Mouse (Mus musculus): ENCODE measurements at regions not wholly inside any gene's neighbourhood (a gene's known extent, or its start where the extent isn't known, plus 50 kb on each side); places are given as distances from the start of the nearest gene placed in this dataset.

DNA sequence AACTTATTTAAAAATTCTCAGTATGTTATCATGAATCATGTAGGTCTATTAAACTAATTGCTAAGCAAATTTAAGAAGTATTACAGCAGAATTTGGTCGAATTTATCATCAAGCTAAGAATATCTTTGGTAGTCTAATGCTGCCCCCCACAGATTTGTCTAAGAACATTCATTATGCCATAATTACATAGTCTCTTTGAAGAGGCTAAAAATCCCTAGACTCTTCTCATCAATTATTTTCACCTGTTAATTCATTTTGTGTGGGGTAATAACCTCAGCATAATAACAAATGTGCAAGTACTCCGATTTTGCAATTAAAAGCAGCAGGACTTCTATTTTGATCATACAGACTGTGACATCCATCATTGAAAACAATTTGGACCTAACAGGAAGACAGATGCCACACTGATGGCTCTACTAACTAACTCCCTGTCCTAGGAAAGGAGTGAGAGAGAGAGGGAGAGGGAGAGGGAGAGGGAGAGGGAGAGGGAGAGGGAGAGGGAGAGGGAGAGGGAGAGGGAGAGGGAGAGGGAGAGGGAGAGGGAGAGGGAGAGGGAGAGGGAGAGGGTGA lies 189.2 kb upstream of the 1700008P02Rik start:
- TF ChIP-seq CTCF (IDR thresholded peaks at IDR 0.05; ENCODE audit: control insufficient read depth, insufficient read depth, low read length), result no peak
- no peak for TF ChIP-seq POLR2A (IDR thresholded peaks at IDR 0.05; ENCODE audit: borderline replicate concordance, control insufficient read depth, low read depth, low read length)
